Mouse (Mus musculus) lung, embryonic 15.5 days (tissue): ENCODE data around the gene Supt3. TPM values are rescaled to one million over a fixed set of nuclear protein-coding genes. Genes with fewer than 3 reads are reported as not detected.

Experiments
- ATAC-seq: fragments of 200-750 bp; cut with Nextera tagmentation; 2 replicates; pipeline ENCODE4 v1.8.0; 2017; ENCODE audit warnings: moderate number of reproducible peaks, borderline replicate concordance; ENCODE audit not compliant: low FRiP score, low TSS enrichment; ENCODE audit errors: extremely low read depth
- H3K27ac ChIP-seq: fragments of 300-500 bp; sonication (generic); 2 replicates; pipeline ENCODE4 v1.5.1; 2015; ENCODE audit warnings: moderate library complexity, mild to moderate bottlenecking, inconsistent platforms
- H3K27me3 ChIP-seq: fragments of 300-500 bp; sonication (generic); 2 replicates; pipeline ENCODE4 v1.6.1; 2015; ENCODE audit warnings: inconsistent platforms
- H3K36me3 ChIP-seq: fragments of 300-500 bp; sonication (generic); 2 replicates; pipeline ENCODE4 v1.6.1; 2015; ENCODE audit warnings: inconsistent platforms
- H3K4me1 ChIP-seq: fragments of 300-500 bp; sonication (generic); 2 replicates; pipeline ENCODE4 v1.6.1; 2015; ENCODE audit warnings: inconsistent platforms
- H3K4me2 ChIP-seq: fragments of 300-500 bp; sonication (generic); 2 replicates; pipeline ENCODE4 v1.6.1; 2015; ENCODE audit warnings: inconsistent platforms, mild to moderate bottlenecking, moderate library complexity
- H3K4me3 ChIP-seq: fragments of 300-500 bp; sonication (generic); 2 replicates; pipeline ENCODE4 v1.5.1; 2015; ENCODE audit warnings: mild to moderate bottlenecking, inconsistent platforms
- H3K9ac ChIP-seq: fragments of 300-500 bp; sonication (generic); 2 replicates; pipeline ENCODE4 v1.6.1; 2015; ENCODE audit warnings: inconsistent platforms
- H3K9me3 ChIP-seq: fragments of 300-500 bp; sonication (generic); 2 replicates; pipeline ENCODE4 v1.6.1; 2016; ENCODE audit warnings: inconsistent platforms
- WGBS: fragments of 180-500 bp; shearing (Covaris S2); methylation state at CpG from one replicate; pipeline ENCODE4 v1.1.7; 2015; 5-methylcytosine and 5-hydroxymethylcytosine counted together
- polyA plus RNA-seq: library from polyadenylated mRNA; unstranded; fragments of >200 nt; fragmentation: Nextera tagmentation; extraction: Ambion mirVana; gene quantifications from 2 replicates; pipeline ENCODE4 v1.2.1, GENCODE M21; 2015

Gene Supt3
- polyA plus RNA-seq, 1 experiment from 2014 or later, result 19.7 TPM

DNA sequence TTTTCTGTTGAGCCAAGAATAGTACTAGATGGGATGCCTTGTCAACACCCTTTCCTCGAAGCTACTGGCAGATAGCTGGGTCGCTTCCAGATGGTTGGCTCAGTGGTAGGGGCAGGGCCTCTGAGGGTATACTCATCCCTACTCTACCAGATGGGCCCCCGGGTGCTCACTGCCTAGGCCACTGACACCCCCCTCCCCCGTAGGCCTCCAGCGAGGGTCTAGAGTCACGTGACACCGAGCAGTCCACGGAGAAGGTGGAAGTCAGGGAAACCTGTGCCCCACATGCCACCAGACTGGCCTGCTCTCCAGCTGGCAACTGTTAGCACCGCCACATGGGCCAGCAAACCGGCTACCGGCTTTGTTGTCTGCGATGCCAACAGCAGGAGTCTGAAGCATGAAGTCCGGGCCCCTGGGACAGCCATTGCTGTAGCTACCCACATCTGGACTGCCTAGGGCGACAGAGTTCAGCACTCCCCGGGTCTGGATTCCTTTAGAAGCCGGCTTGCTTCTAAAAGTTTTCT, 381.3 kb downstream of the Supt3 start:
- H3K4me1 ChIP-seq, result no peaks in the 10 kb centered on the region
- H3K9me3 ChIP-seq, result no peaks in the 10 kb centered on the region
- no peak overlapping the region for H3K4me3 ChIP-seq
- H3K27me3 ChIP-seq, result no peaks in the 10 kb centered on the region
- no peak for ATAC-seq
- no peak overlapping the region for H3K9ac ChIP-seq
- H3K36me3 ChIP-seq, result no peaks in the 10 kb centered on the region
- H3K27ac ChIP-seq, result no peak overlapping the region
- no peak overlapping the region for H3K4me2 ChIP-seq
- 60% methylated on average over 16 of the region's 16 CpGs for WGBS

DNA sequence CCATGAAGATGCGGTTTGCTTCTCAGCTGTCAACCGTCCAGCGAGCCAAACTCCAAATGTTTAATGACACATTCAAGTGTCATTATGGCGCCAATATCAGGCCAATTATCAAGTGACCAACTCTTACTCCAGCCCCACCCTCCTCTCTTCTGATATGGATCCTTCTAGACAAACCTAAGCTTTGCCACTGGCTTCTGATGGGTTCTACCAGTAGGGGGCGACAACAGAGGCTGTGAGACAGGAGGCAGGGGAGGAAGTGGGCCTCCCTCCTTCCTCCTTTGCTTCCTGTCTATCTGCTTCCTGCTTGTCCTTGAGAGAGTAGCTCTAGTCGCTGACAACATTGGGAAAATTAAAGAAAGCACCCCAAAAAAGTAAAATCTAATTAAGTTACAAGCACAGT, 383.7 kb downstream of the Supt3 start:
- Histone ChIP-seq H3K27ac (no peak overlapping the region), H3K27me3 (no peaks in the 10 kb centered on the region), H3K4me1 (no peaks in the 10 kb centered on the region), H3K9me3 (no peaks in the 10 kb centered on the region), H3K36me3 (no peaks in the 10 kb centered on the region), H3K4me3 (no peak overlapping the region), H3K4me2 (no peak overlapping the region), H3K9ac (no peak overlapping the region)
- no peak for ATAC-seq
- WGBS, result 84% methylated on average over 6 of the region's 6 CpGs

DNA sequence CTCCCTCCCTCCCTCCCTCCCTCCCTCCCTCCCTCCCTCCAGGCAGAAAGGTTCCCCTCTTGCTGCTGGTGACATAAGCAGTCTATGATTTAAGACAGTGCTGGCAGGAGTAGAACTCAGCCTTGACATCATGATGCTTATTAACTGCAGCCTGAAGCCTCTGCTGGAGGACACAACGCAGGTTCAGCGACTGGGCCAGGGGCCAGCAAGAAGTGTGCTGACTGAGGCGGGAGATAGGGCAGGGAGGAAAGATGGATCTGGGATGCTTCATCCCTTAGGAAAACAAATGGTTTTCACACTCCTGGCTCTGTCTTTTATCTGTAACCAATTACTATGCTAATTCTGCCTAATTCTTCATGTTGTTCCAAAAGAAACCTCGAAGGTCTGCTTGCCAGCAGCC, 388.8 kb downstream of the Supt3 start:
- Histone ChIP-seq H3K4me1 (0 out of 2 replicates have a peak, but pooled peaks cover 4% of the 10 kb centered on the region), H3K36me3 (no peaks in the 10 kb centered on the region), H3K4me3 (no peak overlapping the region), H3K9ac (no peak overlapping the region), H3K27ac (no peak overlapping the region), H3K27me3 (no peaks in the 10 kb centered on the region), H3K4me2 (no peak overlapping the region), H3K9me3 (no peaks in the 10 kb centered on the region)
- WGBS, result 24% methylated on average over 4 of the region's 4 CpGs
- ATAC-seq, result no peak

Other genes starting within 250 kb of the Supt3 start
- 0.49 and 0.80 TPM in 2 replicates for gene Runx2, start 37.6 kb downstream of the Supt3 start, polyA plus RNA-seq